Mouse (Mus musculus) mouse trophoblast stem cell (cell line): ENCODE data around the gene Clybl.

Source experiments
- in situ Hi-C, 2 experiments: fragments of 300-500 bp; cut with MseI, MboI; formaldehyde crosslinking; loops; 2 replicates in 1 of 2; 3 replicates in 1 of 2; pipeline ENCODE4 v1.15.1; 2025

Gene Clybl

DNA sequence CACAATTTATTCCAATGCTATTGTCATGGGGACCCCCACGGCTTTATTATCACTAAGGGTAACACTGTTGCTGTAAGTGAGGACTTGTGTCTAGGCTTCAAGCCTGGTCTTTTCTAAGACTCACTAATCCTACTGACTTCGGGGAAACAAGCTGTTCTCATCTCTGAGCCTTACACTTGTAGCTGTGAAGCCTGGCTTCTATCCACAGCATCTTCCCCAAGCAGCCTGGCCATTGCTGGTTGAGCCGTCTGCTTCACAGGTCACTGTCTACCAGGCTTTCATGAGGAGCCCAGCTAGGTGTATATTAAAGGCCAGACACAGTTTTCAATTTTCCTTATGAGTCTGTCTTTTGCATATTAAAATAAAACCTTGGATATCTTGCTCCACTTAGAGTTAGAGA, 177.1 kb downstream of the Clybl start:
- in situ Hi-C loops = no loop called here

DNA sequence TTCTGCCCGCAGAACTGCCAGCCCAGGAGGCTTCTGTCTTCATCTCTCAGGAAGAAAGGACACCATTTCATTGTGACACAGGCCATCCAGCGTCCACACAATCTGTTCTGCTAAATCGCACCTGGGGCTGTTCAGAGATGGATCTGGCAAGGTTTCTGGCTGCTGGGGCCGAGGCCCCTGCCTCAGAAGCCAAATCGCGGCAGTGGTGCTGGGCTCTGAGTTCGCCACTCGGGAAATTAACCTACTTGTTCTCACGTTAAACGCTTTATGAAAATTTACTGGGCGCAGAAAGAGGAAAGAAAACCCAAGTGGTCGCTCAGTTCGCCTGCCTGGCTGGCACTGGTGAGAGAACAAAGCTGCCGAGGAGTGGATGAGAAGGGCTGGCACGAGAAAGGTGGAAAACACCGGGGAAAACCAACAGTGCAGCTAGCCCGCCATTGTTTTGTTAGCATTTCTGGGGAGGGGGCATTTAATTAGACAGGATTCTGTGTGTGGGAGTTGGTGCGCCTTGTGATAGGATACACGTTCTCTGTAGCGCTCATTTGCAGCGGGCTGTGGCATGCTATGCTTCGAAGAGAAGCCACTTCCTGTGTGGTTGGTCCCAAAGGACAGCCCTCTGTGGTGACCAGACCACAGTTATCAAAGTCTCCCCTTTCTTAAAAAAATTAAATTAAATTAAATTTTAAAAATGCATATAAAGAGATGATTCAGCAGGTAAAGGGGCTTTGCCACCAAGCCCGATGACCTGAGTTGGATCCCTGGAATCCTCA, 177.8 kb downstream of the Clybl start:
- in situ Hi-C loops = no loop called here

DNA sequence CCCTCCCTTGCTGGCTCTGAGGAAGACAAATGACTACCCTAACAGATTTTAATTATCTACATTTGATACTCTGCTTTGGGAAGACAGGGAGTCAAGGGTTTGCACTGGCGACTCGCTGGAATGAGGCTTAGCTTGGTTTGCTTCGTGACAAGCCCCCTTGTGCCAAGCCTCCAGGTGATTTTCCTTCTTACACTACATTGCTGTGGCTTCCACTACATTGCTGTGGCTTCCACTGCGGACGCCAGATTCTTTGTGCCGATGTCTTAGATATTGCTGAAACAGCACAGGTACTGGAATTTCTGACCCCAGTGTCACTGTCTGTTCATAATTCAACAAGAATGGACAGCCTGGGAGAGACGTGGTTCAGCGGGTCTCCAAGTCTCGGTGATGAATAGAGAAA, 180.3 kb downstream of the Clybl start:
- in situ Hi-C loops = no loop called here

DNA sequence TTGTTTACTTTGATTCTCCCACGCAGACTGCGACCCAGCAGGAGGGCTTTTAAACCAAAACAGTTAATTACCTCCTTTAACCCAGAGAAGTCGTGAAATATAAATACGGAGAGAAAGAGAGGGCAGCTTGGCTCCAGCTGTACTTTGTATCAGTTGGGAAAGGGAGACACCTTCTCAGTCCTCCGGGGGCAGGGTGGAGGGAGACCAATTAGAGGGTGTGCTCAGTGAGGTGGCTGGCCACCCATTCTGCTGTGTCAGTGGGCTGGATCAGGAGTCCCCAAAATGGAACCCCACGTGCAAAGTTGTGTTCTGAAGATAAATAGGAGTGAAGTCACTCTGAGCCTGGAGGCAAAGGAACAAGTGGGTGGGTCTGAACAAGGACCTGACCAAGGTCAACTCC, 181.7 kb downstream of the Clybl start:
- in situ Hi-C loops = no loop called here

DNA sequence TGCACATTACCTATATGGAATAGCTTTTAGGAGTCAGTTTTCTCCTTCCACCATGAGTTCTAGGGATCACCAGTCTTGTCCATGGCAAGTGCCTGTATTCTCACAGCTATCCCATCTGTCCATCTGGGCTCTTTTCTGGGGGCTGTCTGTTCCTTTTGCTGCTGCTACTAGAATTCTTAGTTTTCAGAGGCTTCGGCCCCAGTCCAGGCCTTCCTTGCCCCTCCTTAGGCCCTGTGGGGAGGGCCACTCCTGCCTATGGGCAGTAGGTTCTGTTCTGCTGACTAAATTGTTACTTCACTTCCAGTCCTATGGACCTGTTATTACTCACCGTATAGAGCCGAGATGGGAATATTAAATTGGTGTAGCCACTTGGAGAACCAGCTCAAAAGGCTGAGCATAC, 182.5 kb downstream of the Clybl start:
- in situ Hi-C loops = no loop called here

DNA sequence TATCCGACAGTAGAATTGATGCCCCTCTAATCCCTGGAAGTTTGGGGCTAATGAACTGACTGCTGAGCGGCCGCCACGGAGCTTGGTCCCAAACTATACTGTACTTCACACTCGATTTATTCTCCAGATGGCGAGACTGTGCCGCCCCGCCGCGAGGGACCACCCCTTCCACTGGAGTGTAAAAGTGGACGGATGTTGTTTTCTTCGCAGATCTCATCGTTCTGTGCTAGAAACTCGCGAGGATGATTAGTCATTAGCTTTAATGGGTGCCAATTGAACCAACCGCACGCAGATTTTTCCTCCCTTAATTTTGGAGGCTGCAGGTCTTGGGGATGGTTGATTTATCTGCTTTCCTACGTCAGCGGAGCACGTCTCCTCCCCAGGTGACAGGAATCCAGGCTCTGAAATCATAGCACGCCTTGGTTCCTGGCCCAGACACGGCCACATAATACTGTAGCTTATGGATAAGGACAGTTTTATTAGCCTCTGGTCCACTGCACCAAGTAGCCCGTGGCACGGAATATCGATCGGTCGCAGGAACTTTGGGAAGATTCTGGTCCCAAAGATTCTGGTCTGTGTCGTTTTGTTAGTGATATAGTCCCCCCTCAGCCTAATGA, 185.9 kb downstream of the Clybl start:
- in situ Hi-C loops = no loop called here

DNA sequence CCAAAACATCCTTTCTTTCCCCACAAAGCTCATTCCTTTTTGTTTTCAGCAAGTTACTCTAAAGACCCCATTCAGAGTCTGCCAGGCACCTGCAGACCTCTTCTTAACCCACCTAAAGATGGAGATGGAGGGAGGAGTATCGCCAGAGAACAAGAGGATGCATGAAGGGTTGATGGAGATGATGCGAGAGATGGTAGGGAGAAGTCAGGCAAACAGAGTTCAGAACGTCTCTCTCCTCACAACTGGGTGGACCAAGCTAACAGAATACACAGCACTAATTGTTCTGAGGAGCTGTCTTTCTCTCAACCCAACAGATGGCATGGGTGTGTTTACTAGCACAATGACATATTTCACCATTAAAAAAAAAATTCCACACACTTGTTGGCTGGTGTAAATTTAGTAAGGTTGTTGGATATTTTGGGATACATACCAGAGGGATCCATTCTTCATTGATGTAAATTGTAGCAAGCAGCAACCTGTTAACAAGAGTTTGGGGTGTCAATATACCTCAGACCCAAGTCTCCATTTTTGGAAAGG, 186.4 kb downstream of the Clybl start:
- in situ Hi-C loops = no loop called here

DNA sequence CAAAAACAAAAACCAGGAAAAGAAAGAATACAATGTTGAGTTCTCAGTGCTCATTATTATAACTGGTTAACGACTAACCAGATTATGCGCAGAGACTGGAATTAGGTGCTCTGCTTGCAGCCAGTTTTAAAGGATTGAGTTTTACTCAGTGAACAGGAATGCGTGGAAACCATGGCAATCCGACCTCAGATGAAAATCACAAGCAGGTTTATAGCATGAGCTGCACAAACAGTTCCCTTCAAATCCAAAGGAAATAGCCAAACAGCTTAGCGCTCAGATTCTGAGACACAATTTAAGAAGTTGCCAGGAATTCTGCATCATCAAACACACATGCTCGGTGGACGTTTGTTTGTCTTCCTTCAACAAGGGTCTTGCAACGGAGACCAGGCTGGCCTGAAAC, 187.0 kb downstream of the Clybl start:
- in situ Hi-C loops = no loop called here

DNA sequence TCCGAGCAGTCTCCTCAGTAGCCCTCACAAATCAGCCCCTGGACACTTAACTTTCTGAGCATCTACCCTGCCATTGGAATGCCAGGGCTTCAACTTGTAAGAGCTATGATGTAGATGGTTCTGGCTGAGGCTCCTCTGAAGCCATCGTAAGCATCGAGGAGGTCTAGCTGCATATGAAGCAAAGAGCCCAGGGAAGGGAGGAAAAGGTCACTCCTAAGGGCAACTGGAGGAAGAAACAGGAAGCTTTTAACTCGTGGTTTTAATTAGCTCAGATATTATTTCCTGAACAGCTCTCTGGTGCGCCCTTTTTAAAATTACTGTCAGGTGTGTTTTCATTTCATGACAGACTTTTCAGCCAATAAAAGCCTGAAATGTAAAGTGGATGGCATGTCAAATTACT, 190.5 kb downstream of the Clybl start:
- in situ Hi-C loops = no loop called here

DNA sequence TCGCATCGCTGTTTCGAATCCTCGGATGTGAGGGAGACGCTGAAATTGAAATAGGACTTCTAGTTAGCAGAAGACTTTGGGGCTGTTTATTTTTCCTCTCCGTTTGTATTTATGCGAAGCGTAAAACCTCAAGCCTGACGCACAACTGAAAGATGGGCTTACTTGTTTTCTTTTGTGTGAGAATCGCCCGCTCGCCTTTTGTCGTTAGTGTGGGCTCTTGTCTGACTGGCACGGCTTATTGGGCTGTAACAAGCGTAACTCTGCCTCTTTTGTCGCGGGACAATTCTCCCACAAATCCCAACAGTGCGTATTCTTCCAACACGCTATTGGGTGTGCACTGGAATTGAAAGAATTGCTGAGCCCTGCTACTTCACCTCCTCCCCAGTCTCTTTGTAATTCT, 192.0 kb downstream of the Clybl start:
- in situ Hi-C loops = no loop called here

DNA sequence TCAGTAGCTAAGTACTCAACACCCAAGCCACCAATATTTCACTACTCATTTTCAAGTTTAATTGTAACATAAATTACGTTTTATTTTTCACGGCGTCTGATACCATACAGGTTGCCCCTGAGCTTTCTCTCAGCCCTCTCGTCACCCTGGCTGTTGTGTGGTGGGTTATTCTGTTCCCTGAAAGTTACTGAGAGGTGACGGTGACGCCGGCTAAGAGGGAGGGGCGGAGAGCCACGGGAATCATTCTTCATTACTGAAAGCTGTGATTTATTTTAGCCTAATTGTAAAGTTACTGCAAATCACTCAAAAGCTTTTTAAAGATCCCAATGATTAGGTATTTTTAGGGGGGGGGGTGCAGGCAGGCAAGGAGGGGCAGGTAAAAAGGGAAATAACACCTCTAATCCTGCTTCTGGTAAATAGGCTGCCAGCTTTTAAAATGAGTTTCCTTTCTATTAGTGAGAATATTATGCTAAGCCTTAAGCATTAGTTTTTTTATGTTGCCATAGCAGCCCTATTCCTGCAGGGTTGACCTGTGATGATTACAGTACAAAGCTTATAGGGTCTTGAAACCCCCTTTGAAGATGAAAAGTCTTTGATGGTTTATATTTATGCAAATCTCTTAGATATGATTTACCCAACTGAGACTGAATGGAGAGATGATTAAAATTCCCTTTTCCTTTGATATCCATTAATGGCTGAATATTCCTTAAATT, 192.9 kb downstream of the Clybl start:
- in situ Hi-C loops = no loop called here

DNA sequence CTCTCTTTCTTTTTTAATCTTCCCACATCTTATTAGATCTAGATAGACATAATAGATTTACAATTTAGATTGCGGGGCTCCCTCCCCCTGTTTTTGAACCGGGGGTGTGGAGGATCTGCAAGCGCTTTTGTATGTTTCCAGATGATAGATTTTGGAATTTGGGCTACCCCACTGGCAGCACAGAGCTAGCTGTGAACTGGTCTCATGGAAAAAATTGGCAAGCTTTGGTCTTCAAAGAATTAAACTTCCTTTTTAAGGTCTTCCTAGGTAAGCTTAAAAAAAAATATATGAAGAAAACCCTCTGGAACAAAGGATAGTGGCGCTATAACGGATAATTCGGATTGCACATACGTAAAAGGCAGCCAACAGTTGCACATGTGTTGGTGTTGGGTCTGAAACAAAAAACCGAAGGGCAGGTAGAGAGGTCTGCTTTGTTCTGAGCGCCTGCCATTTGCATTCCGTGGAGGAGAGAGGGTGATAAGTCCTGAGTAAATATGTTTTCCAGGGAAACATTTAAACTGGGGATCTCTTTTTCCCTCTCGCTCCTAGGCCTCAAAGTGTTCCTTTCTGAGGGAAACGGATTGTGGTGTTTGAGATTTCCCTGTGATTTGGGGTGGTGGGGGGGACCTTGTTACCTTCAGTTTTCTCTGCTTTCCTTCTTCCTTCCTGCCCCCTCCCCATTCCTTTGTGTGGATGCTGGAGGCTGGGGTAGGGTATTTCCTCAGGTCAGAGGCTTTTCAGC, 193.7 kb downstream of the Clybl start:
- in situ Hi-C loops = no loop called here

DNA sequence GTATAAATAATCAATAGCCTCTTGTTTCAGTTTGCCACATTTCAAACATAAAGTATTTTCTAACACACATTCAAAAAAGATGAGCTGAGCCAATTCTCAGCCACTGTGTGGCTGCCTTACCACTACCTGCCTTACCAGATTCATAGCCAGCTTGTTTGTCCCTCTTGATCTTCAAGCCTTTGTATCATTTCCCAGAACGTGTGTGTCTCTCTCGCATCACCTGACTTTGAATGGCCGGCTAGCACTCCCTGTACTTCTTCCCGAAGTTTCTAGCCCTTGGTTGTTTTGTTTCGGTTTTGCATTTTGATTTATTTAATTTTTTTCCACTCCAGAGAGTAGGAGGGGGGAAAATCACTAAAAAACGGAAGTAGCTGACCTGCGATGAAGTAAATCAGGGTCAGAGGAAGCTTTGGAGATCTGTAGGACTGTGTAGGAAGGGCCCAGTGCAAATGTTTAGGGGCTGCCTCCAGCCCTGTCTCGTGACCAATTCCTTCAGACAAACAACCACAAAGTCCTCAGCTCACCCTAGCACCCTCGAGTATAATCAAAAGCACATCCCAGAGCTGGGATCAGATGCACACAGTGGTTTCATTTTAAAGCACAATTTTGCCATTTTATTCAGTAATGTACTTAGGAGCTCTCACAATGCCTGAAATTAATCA, 195.1 kb downstream of the Clybl start:
- in situ Hi-C loops = no loop called here

DNA sequence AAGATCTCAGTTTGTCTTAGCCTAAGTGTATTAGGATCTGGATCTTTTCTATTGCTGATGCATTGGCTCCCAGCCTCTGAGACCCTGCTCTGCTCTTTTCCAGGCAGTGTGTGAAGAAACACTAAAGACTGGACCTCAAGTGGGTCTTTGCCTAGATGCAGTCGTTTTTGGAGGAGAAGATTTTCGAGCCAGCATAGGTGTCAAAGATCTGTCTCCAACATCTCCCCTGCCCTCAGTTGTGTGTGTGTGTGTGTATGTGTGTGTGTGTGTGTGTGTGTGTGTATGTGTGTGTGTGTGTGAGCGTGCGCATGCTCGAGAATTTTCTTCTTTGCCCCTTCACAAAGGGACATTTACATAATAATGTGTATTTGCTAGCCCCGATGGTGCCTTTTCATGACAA, 196.2 kb downstream of the Clybl start:
- in situ Hi-C loops = no loop called here

DNA sequence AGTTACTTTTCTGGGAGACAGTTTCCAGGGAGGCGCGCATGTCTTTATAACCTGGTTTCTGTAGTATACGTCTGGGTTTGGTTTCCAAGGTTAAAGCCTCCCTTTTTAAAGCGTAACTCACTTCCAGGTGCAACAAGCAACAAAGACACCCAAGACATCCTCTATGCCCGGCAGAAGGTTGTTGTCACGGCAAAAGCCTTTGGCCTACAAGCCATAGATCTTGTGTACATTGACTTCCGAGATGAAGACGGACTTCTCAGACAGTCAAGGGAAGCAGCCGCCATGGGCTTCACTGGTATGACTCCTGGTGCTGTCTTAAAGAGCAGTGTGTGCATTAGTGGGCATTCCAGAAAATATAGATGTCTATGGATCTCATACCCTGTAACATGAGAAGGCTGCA, 197.6 kb downstream of the Clybl start:
- in situ Hi-C loops = no loop called here

DNA sequence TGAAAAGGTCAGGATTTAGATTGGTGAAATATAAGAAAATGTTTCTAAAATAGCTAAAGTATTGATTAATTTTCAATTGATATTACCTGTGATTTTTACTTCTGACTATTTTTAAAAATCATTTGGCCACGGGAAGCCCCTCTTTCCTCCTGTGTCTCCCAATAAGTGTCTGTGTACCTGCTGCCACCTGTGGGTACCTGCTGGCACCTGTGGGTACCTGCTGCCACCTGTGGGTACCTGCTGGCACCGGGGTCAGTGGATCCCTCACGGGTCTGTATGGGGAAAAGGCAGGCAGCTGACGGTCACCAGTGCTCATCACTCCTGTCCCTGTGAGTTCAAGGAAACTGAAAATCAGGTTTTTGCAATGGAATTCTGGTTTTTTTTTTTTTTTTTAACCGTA, 198.5 kb downstream of the Clybl start:
- in situ Hi-C loops = no loop called here

DNA sequence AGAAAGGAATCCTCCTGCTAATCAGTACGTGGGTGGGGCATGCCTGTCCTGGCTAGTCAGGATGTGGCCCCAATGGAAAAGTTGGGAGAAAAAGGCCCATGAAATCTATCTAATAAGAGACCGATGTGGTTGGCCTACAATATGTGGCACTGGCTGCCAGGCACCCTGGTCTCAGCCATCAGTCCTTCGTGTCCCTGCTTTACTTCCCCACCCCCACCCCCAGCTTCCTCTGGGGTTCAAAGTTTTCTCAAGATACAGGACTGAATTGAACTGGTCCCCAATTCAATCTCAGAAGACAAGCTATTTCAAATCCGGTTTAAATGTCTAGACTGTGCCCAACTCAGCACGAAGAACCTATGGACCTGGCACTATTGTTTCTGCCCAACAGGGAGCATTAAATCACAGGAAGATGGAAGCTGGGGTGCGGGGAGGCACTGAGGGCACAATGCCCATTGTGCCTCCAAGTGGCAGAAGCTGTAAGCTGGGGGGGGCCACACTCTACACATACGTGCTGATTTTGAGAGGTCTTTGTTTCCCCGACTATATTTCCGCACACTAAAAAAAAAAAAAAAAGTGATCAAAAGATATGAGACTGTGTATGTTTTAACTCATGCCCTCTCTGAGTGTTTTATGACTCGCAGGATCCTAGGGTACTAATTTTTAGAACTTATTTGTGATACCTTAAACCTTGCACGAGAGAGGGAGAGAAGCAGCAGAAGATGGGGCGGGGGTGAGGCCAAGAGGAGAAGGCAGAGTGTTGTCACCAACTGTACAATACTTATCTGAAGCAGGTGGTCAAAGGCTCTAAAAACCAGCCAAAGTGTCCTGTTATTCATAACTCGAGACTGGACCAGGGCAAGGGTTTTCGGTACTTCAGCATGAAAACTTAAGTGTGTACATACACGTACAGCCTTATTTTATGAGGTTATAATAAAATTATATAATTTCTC, 199.7 kb downstream of the Clybl start:
- in situ Hi-C loops = no loop called here

DNA sequence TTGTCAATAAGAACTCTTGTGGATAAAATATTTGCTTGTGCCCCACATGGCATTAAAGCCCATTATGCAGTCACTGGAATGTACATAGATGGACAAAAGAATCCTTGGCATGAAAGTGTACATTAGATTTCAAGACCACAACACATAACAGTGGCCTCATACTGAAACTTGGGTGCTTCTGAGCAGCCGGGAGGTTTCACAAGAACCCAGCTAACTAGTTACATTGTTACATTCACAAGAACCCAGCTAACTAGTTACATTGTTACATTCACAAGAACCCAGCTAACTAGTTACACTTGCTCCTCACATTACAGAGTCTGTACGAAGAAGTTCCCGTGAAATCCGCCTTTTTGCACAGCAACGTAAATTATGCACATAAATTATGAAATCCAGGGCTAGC, 200.8 kb downstream of the Clybl start:
- in situ Hi-C loops = no loop called here

DNA sequence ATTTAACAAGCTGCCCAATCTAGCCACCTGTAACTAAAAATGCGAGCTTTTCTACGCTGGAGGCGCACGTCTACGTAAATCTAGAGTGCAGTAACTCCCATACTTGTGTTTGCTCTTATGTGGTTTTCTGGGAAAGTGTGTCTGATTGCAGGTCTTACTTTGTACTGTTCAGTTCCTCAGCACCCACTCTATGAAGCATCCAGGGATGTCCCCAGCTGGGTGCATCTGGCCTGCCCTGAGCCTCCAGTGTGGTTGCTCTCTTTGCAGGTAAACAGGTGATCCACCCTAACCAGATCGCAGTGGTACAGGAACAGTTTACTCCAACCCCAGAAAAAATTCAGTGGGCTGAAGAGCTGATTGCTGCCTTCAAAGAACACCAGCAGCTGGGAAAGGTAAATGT, 202.4 kb downstream of the Clybl start:
- in situ Hi-C loops = no loop called here

DNA sequence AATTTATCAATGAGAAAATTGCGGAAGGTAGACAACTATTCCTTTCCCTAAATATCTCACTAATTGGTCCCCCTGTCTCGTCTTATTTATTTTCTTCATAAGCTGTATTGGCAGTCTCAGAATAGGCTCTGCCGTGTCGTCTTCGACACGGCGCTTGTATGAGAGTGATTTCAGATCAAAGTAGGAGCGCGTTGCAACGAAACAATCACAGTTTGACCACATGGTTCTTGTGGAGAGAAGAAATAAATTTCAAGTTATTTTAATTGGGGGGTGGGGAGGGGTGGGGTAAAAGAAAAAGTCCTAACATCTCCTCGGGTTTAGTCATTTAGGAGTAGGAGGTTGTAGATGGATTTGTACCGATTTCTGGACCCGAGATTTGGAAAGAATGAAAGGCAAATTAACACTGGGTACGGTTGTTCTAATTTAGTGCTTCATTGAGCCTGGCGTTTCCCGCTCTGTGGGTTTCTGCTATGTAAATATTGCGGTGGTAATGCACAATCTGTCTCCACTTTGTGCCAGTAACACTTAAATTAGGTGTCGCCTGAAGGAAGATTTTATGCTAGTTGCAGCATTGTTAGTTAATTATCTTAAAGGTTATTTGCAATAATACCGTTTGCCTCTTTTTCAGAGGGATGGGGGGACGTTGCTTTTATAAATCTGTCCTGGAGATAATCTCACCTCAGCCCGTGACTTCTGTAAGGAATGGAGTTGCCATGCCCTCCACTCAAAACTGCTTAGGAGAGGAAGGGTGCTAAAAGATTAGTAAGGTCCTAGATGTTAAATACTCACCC, 203.1 kb downstream of the Clybl start:
- in situ Hi-C loops = no loop called here
